Mouse (Mus musculus) intestine, embryonic 14.5 days (tissue): Measurements from ENCODE around the gene Uqcc3. TPM values are rescaled to one million over a fixed set of nuclear protein-coding genes. Genes with fewer than 3 reads are reported as not detected.
A peak's percentile ranks its signal among the peaks of the same experiment; 100 is the strongest.

ENCODE experiments used
- ATAC-seq: fragments of 200-750 bp; cut with Nextera tagmentation; replicated peaks from 2 replicates; pipeline ENCODE4 v1.8.0; 2017; ENCODE audit warnings: low read depth, moderate number of reproducible peaks, moderate TSS enrichment, moderate library complexity; ENCODE audit not compliant: low FRiP score, low TSS enrichment
- DNase-seq: peaks from one replicate; pipeline ENCODE4 v3.0.0-alpha.2; 2018; ENCODE audit warnings: low spot score
- H3K27ac ChIP-seq: fragments of 300-500 bp; sonication (generic); 2 replicates; pipeline ENCODE4 v1.5.1; 2014; ENCODE audit warnings: low read depth, mild to moderate bottlenecking, control low read depth
- H3K27me3 ChIP-seq: fragments of 300-500 bp; sonication (generic); replicated peaks from 2 replicates; pipeline ENCODE4 v1.6.1; 2014; ENCODE audit warnings: low read length, control low read depth; ENCODE audit not compliant: control insufficient read depth, insufficient read depth
- H3K36me3 ChIP-seq: fragments of 300-500 bp; sonication (generic); 2 replicates; pipeline ENCODE4 v1.6.1; 2014; ENCODE audit warnings: low read length, control low read depth; ENCODE audit not compliant: control insufficient read depth, insufficient read depth
- H3K4me1 ChIP-seq: fragments of 300-500 bp; sonication (generic); replicated peaks from 2 replicates; pipeline ENCODE4 v1.6.1; 2014; ENCODE audit warnings: low read length, control low read depth, mixed read lengths; ENCODE audit not compliant: control insufficient read depth, insufficient read depth
- H3K4me2 ChIP-seq: fragments of 300-500 bp; sonication (generic); 2 replicates; pipeline ENCODE4 v1.6.1; 2014; ENCODE audit warnings: low read length
- H3K4me3 ChIP-seq: fragments of 300-500 bp; sonication (generic); 2 replicates; pipeline ENCODE4 v1.5.1; 2014; ENCODE audit warnings: low read depth, low read length, control low read depth, mixed read lengths
- H3K9ac ChIP-seq: fragments of 300-500 bp; sonication (generic); 2 replicates; pipeline ENCODE4 v1.6.1; 2014; ENCODE audit warnings: mild to moderate bottlenecking, low read length
- H3K9me3 ChIP-seq: fragments of 300-500 bp; sonication (generic); 2 replicates; pipeline ENCODE4 v1.6.1; 2016; ENCODE audit warnings: low read length, control low read depth; ENCODE audit not compliant: control insufficient read depth
- WGBS: fragments of 180-500 bp; shearing (Covaris S2); extraction: QIAGEN DNeasy Blood & Tissue Kit; methylation state at CpG from one replicate; pipeline ENCODE4 v1.1.7; 2014; 5-methylcytosine and 5-hydroxymethylcytosine counted together
- polyA plus RNA-seq: library from polyadenylated mRNA; unstranded; fragments of >200 nt; fragmentation: Nextera tagmentation; extraction: Ambion mirVana; gene quantifications from 2 replicates; pipeline ENCODE4 v1.2.1, GENCODE M21; 2014

Uqcc3 gene
- 57.1 and 63.9 TPM in 2 replicates for polyA plus RNA-seq

GRCm38 (mm10) chr19:8880311-8881033 is at the start of gene Uqcc3:
TSS of gene Uqcc3 (minus strand) at chr19:8880923.
- peak; percentile 95 for ATAC-seq
- H3K36me3 ChIP-seq: peaks cover 27% of the 10 kb centered on the region
- H3K4me1 ChIP-seq: peaks cover 3% of the 10 kb centered on the region
- WGBS: under 1% methylated on average over 42 of the region's 42 CpGs
- H3K27me3 ChIP-seq: no peaks in the 10 kb centered on the region
- peak within 1 kb of the TSS; percentile 79 for H3K4me2 ChIP-seq
- peak; percentile 88 for DNase-seq
- H3K9me3 ChIP-seq: no peaks in the 10 kb centered on the region
- H3K27ac ChIP-seq: peak within 1 kb of the TSS; percentile 81
- H3K4me3 ChIP-seq: peak within 1 kb of the TSS; percentile 82
- H3K9ac ChIP-seq: peak within 1 kb of the TSS; percentile 92

- Histone ChIP-seq H3K9ac (peak overlapping the region; percentile 78), H3K4me3 (peak overlapping the region; percentile 78), H3K4me1 (peaks cover 13% of the 10 kb centered on the region), H3K9me3 (no peaks in the 10 kb centered on the region), H3K36me3 (peaks cover 46% of the 10 kb centered on the region), H3K4me2 (peak overlapping the region; percentile 79), H3K27ac (peak overlapping the region; percentile 81), H3K27me3 (no peaks in the 10 kb centered on the region)
- 9% methylated on average over 11 of the region's 11 CpGs for WGBS
- DNase-seq: no peak
- peak; percentile 29 for ATAC-seq
These were observed 49.4 kb upstream of the Uqcc3 start for GRCm38 (mm10) chr19:8930117-8930516.

- Histone ChIP-seq H3K27me3 (no peaks in the 10 kb centered on the region), H3K9ac (peak within 1 kb of the TSS; percentile 78), H3K36me3 (peaks cover 39% of the 10 kb centered on the region), H3K27ac (peak within 1 kb of the TSS; percentile 81), H3K4me3 (peak within 1 kb of the TSS; percentile 78), H3K4me2 (peak within 1 kb of the TSS; percentile 79), H3K4me1 (peaks cover 13% of the 10 kb centered on the region), H3K9me3 (no peaks in the 10 kb centered on the region)
- WGBS: under 1% methylated on average over 68 of the region's 74 CpGs
- peak; percentile 81 for ATAC-seq
- peak; percentile 84 for DNase-seq
These were observed 48.7 kb upstream of the Uqcc3 start, which contains the start of the genes Rom1 and Eml3 for GRCm38 (mm10) chr19:8929224-8930088. TSS of gene Rom1 (minus strand) at chr19:8929356. TSS of gene Eml3 (plus strand) at chr19:8929552.

- DNase-seq (no peak), ATAC-seq (no peak; the same call in 1 of the 2 replicates)
- no peaks in the 10 kb centered on the region for H3K27me3 ChIP-seq
- H3K36me3 ChIP-seq: peaks cover 34% of the 10 kb centered on the region
- H3K4me3 ChIP-seq: peak overlapping the region; percentile 78
- peak overlapping the region; percentile 79 for H3K4me2 ChIP-seq
- H3K4me1 ChIP-seq: peaks cover 13% of the 10 kb centered on the region
- H3K27ac ChIP-seq: peak overlapping the region; percentile 81
- peak overlapping the region; percentile 78; the same call in 1 of the 2 replicates for H3K9ac ChIP-seq
- H3K9me3 ChIP-seq: no peaks in the 10 kb centered on the region
- 18% methylated on average over 16 of the region's 16 CpGs for WGBS
These were observed 48.0 kb upstream of the Uqcc3 start for GRCm38 (mm10) chr19:8928689-8929223.

- DNase-seq (no peak), ATAC-seq (no peak)
- Histone ChIP-seq H3K36me3 (peaks cover 32% of the 10 kb centered on the region), H3K9me3 (no peaks in the 10 kb centered on the region), H3K27ac (no peak overlapping the region), H3K4me2 (no peak overlapping the region), H3K4me1 (peaks cover 13% of the 10 kb centered on the region), H3K4me3 (no peak overlapping the region), H3K9ac (no peak overlapping the region), H3K27me3 (no peaks in the 10 kb centered on the region)
- 84% methylated on average over 12 of the region's 12 CpGs for WGBS
These were observed 47.3 kb upstream of the Uqcc3 start for GRCm38 (mm10) chr19:8927891-8928525.

- Histone ChIP-seq H3K4me3 (no peak overlapping the region), H3K9ac (no peak overlapping the region), H3K27ac (no peak overlapping the region), H3K36me3 (peaks cover 36% of the 10 kb centered on the region), H3K4me2 (no peak overlapping the region), H3K4me1 (peaks cover 16% of the 10 kb centered on the region), H3K27me3 (no peaks in the 10 kb centered on the region), H3K9me3 (no peaks in the 10 kb centered on the region)
- WGBS: 91% methylated on average over 2 of the region's 2 CpGs
- DNase-seq: no peak
- no peak for ATAC-seq
These were observed 46.0 kb upstream of the Uqcc3 start for GRCm38 (mm10) chr19:8926766-8927165.

- Histone ChIP-seq H3K9me3 (no peaks in the 10 kb centered on the region), H3K4me3 (peak overlapping the region; percentile 87; the same call in 1 of the 2 replicates), H3K36me3 (peaks cover 32% of the 10 kb centered on the region), H3K27ac (no peak overlapping the region), H3K4me2 (peak overlapping the region; percentile 65; the same call in 1 of the 2 replicates), H3K9ac (no peak overlapping the region), H3K27me3 (no peaks in the 10 kb centered on the region), H3K4me1 (peaks cover 11% of the 10 kb centered on the region)
- 80% methylated on average over 9 of the region's 9 CpGs for WGBS
- ATAC-seq (no peak), DNase-seq (no peak)
These were observed 41.0 kb upstream of the Uqcc3 start for GRCm38 (mm10) chr19:8921741-8922140.

GRCm38 (mm10) chr19:8920836-8921291 is 40.1 kb upstream of the Uqcc3 start:
- DNase-seq (no peak), ATAC-seq (no peak; the same call in 1 of the 2 replicates)
- H3K27ac ChIP-seq: peak overlapping the region; percentile 86
- H3K4me3 ChIP-seq: peak overlapping the region; percentile 87
- H3K9ac ChIP-seq: peak overlapping the region; percentile 78
- H3K4me2 ChIP-seq: peak overlapping the region; percentile 65
- 1% methylated on average over 6 of the region's 6 CpGs for WGBS
- no peaks in the 10 kb centered on the region for H3K9me3 ChIP-seq
- peaks cover 11% of the 10 kb centered on the region for H3K4me1 ChIP-seq
- peaks cover 33% of the 10 kb centered on the region for H3K36me3 ChIP-seq
- H3K27me3 ChIP-seq: no peaks in the 10 kb centered on the region
